Mouse (Mus musculus) liver, embryonic 14.5 days (tissue): ENCODE measurements at regions not wholly inside any gene's neighbourhood (a gene's known extent, or its start where the extent isn't known, plus 50 kb on each side); places are given as distances from the start of the nearest gene placed in this dataset.

Experiments
- ATAC-seq: fragments of 200-750 bp; cut with Nextera tagmentation; 2 replicates; pipeline ENCODE4 v1.8.0; 2017; ENCODE audit warnings: moderate number of reproducible peaks, mild to moderate bottlenecking, moderate library complexity; ENCODE audit not compliant: insufficient read depth
- DNase-seq, 3 experiments: peaks; one replicate each; pipeline ENCODE4 v3.0.0-alpha.2; 2012 to 2013; ENCODE audit warnings: low read depth in 3 of 3, low spot score in 3 of 3
- H3K27ac ChIP-seq: fragments of 300-500 bp; sonication (generic); 2 replicates; pipeline ENCODE4 v1.5.1; 2014; ENCODE audit warnings: moderate library complexity, mild to moderate bottlenecking, control low read depth, inconsistent platforms
- H3K27me3 ChIP-seq: fragments of 300-500 bp; sonication (generic); 2 replicates; pipeline ENCODE4 v1.6.1; 2014; ENCODE audit warnings: mild to moderate bottlenecking, low read length, moderate library complexity; ENCODE audit not compliant: control insufficient read depth, insufficient read depth
- H3K36me3 ChIP-seq: fragments of 300-500 bp; sonication (generic); replicated peaks from 2 replicates; pipeline ENCODE4 v1.6.1; 2014; ENCODE audit warnings: low read depth; ENCODE audit not compliant: control insufficient read depth, insufficient read depth
- H3K4me1 ChIP-seq, 2 experiments: fragments of 200-500 bp in 1 of 2; fragments of 300-500 bp in 1 of 2; sonication (generic) in 1 of 2; replicated peaks; 2 replicates each; pipeline ENCODE4 v1.6.1; 2012 to 2014; ENCODE audit warnings: antibody characterized with exemption in 1 of 2, inconsistent platforms in 1 of 2, low read length in 1 of 2; ENCODE audit not compliant: control insufficient read depth in 2 of 2, insufficient read depth in 2 of 2
- H3K4me2 ChIP-seq: fragments of 300-500 bp; sonication (generic); 2 replicates; pipeline ENCODE4 v1.6.1; 2014; ENCODE audit warnings: low read depth, mild to moderate bottlenecking, control low read depth, moderate library complexity
- H3K4me3 ChIP-seq, 2 experiments: fragments of 200-500 bp in 1 of 2; fragments of 300-500 bp in 1 of 2; sonication (generic) in 1 of 2; 2 replicates each; pipeline ENCODE4 v1.5.1; 2012 to 2014; ENCODE audit warnings: low read depth in 2 of 2, low read length in 2 of 2, mild to moderate bottlenecking in 2 of 2, control low read depth in 1 of 2, inconsistent platforms in 1 of 2, moderate library complexity in 1 of 2; ENCODE audit not compliant: insufficient read depth in 1 of 2
- H3K9ac ChIP-seq: fragments of 300-500 bp; sonication (generic); replicated peaks from 2 replicates; pipeline ENCODE4 v1.6.1; 2014; ENCODE audit warnings: mild to moderate bottlenecking, control low read depth, moderate library complexity
- H3K9me3 ChIP-seq: fragments of 300-500 bp; sonication (generic); 2 replicates; pipeline ENCODE4 v1.6.1; 2016; ENCODE audit warnings: low read length, mixed read lengths; ENCODE audit not compliant: control insufficient read depth
- CTCF ChIP-seq: IDR thresholded peaks from 2 replicates; pipeline ENCODE4 v1.5.1; 2016; ENCODE audit warnings: antibody characterized with exemption, low read depth, control low read depth
- EP300 ChIP-seq: IDR thresholded peaks from 2 replicates; pipeline ENCODE4 v1.6.1; 2016; ENCODE audit warnings: antibody characterized with exemption, low read depth
- WGBS: fragments of 180-500 bp; shearing (Covaris S2); extraction: QIAGEN DNeasy Blood & Tissue Kit; methylation state at CpG from one replicate; pipeline ENCODE4 v1.1.7; 2014; ENCODE audit not compliant: insufficient replicate concordance; 5-methylcytosine and 5-hydroxymethylcytosine counted together

- WGBS: 40% methylated on average over 15 of the region's 15 CpGs
- Histone ChIP-seq H3K27me3 (no peaks in the 10 kb centered on the region; the same call in 1 of the 2 replicates), H3K36me3 (no peaks in the 10 kb centered on the region), H3K4me2 (no peak overlapping the region), H3K27ac (no peak overlapping the region), H3K9me3 (no peaks in the 10 kb centered on the region), H3K4me1 (peaks cover 0 to 6% of the 10 kb centered on the region in 2 experiments; a peak in 1 of 4 replicates), H3K4me3 (no peak overlapping the region), H3K9ac (no peak overlapping the region)
- no peak for DNase-seq
- ATAC-seq: no peak
- no peak for TF ChIP-seq CTCF
- no peak for TF ChIP-seq EP300
These were observed 58.7 kb upstream of the Pmepa1 start for GRCm38 (mm10) chr2:173334856-173335595.

GRCm38 (mm10) chr2:173335859-173336258 is 59.5 kb upstream of the Pmepa1 start:
- TF ChIP-seq EP300 (no peak), CTCF (no peak)
- Histone ChIP-seq H3K27ac (no peak overlapping the region), H3K9ac (no peak overlapping the region)

GRCm38 (mm10) chr2:173337666-173338065 is 61.3 kb upstream of the Pmepa1 start:
- H3K4me1 ChIP-seq: peaks cover 0 to 6% of the 10 kb centered on the region in 2 experiments; a peak in 1 of 4 replicates
- no peak overlapping the region for H3K4me2 ChIP-seq
- no peak overlapping the region for H3K4me3 ChIP-seq
- 31% methylated on average over 5 of the region's 5 CpGs for WGBS
- no peaks in the 10 kb centered on the region for H3K36me3 ChIP-seq
- TF ChIP-seq EP300: no peak
- no peak for TF ChIP-seq CTCF
- no peak overlapping the region for H3K9ac ChIP-seq
- ATAC-seq (no peak), DNase-seq (no peak)
- H3K27ac ChIP-seq: no peak overlapping the region
- H3K9me3 ChIP-seq: no peaks in the 10 kb centered on the region
- H3K27me3 ChIP-seq: no peaks in the 10 kb centered on the region; the same call in 1 of the 2 replicates

More at GRCm38 (mm10) chr2:173335859-173336258, 59.5 kb upstream of the Pmepa1 start:
- Histone ChIP-seq H3K9me3 (no peaks in the 10 kb centered on the region), H3K27me3 (no peaks in the 10 kb centered on the region; the same call in 1 of the 2 replicates), H3K4me3 (no peak overlapping the region), H3K36me3 (no peaks in the 10 kb centered on the region), H3K4me1 (peaks cover 0 to 6% of the 10 kb centered on the region in 2 experiments; a peak in 1 of 4 replicates), H3K4me2 (no peak overlapping the region)
- 6% methylated on average over 10 of the region's 10 CpGs for WGBS
- ATAC-seq: no peak
- DNase-seq: no peak

GRCm38 (mm10) chr2:173338671-173339070 is 62.3 kb upstream of the Pmepa1 start:
- no peak for DNase-seq
- Histone ChIP-seq H3K27ac (no peak overlapping the region), H3K36me3 (no peaks in the 10 kb centered on the region), H3K4me3 (no peak overlapping the region), H3K9me3 (no peaks in the 10 kb centered on the region), H3K9ac (no peak overlapping the region), H3K4me2 (no peak overlapping the region), H3K4me1 (peaks cover 0 to 6% of the 10 kb centered on the region in 2 experiments; a peak in 1 of 4 replicates), H3K27me3 (no peaks in the 10 kb centered on the region; the same call in 1 of the 2 replicates)
- TF ChIP-seq EP300 (no peak), CTCF (no peak)
- WGBS: 57% methylated on average over 5 of the region's 5 CpGs
- no peak for ATAC-seq

GRCm38 (mm10) chr2:173339211-173339610 is 62.9 kb upstream of the Pmepa1 start:
- DNase-seq: no peak
- H3K27me3 ChIP-seq: no peaks in the 10 kb centered on the region; the same call in 1 of the 2 replicates
- ATAC-seq: no peak
- H3K9ac ChIP-seq: no peak overlapping the region
- H3K9me3 ChIP-seq: no peaks in the 10 kb centered on the region
- TF ChIP-seq EP300: no peak
- no peak for TF ChIP-seq CTCF
- no peak overlapping the region for H3K4me3 ChIP-seq
- WGBS: 74% methylated on average over 3 of the region's 3 CpGs
- no peak overlapping the region for H3K4me2 ChIP-seq
- peaks cover 0 to 6% of the 10 kb centered on the region in 2 experiments; a peak in 1 of 4 replicates for H3K4me1 ChIP-seq
- H3K36me3 ChIP-seq: no peaks in the 10 kb centered on the region
- H3K27ac ChIP-seq: no peak overlapping the region
